Mouse (Mus musculus): ENCODE measurements around the gene Cyp39a1. TPM values are rescaled to one million over a fixed set of nuclear protein-coding genes. Genes with fewer than 3 reads are reported as not detected.

Cyp39a1 gene
- polyA plus RNA-seq, 1 experiment from 2014 or later = 26.1 TPM

- Histone ChIP-seq H3K27me3 (replicated peaks; ENCODE audit: insufficient read depth, low read length) (no peaks in the 10 kb centered on the region), H3K36me3 (ENCODE audit: insufficient read depth, low read length) (peaks cover 11% of the 10 kb centered on the region; the same call in 1 of the 2 replicates), H3K4me2 (replicated peaks; ENCODE audit: low read depth, low read length) (no peak overlapping the region), H3K4me3 (ENCODE audit: low read depth, low read length) (no peak overlapping the region), H3K27ac (ENCODE audit: low read length) (no peak overlapping the region), H3K9ac (replicated peaks; ENCODE audit: low read depth) (no peak overlapping the region), H3K4me1 (ENCODE audit: insufficient read depth, low read depth, low read length) (no peaks in the 10 kb centered on the region), H3K9me3 (ENCODE audit: low read length) (no peaks in the 10 kb centered on the region)
- TF ChIP-seq EP300 (IDR thresholded peaks at IDR 0.05) = no peak
- peak; percentile 64 for TF ChIP-seq CTCF (IDR thresholded peaks at IDR 0.05)
- 85% methylated on average over 10 of the region's 10 CpGs for WGBS
- DNase-seq (ENCODE audit: low spot score) (no peak), ATAC-seq (no peak)
These were observed 17.4 kb upstream of the Cyp39a1 start for GRCm38 (mm10) chr17:43649641-43650436.

- DNase-seq (ENCODE audit: low spot score) (no peak), ATAC-seq (no peak)
- Histone ChIP-seq H3K4me1 (ENCODE audit: insufficient read depth, low read depth, low read length) (no peaks in the 10 kb centered on the region), H3K4me2 (replicated peaks; ENCODE audit: low read depth, low read length) (no peak overlapping the region), H3K36me3 (ENCODE audit: insufficient read depth, low read length) (peaks cover 7% of the 10 kb centered on the region; the same call in 1 of the 2 replicates), H3K4me3 (ENCODE audit: low read depth, low read length) (no peak overlapping the region), H3K27ac (ENCODE audit: low read length) (no peak overlapping the region), H3K9me3 (ENCODE audit: low read length) (no peaks in the 10 kb centered on the region), H3K9ac (replicated peaks; ENCODE audit: low read depth) (no peak overlapping the region), H3K27me3 (replicated peaks; ENCODE audit: insufficient read depth, low read length) (no peaks in the 10 kb centered on the region)
- 73% methylated on average over 14 of the region's 14 CpGs for WGBS
- TF ChIP-seq CTCF (IDR thresholded peaks at IDR 0.05) (no peak; the same call in 1 of the 2 replicates), EP300 (IDR thresholded peaks at IDR 0.05) (no peak)
These were observed 15.7 kb upstream of the Cyp39a1 start for GRCm38 (mm10) chr17:43651314-43652046.

DNA sequence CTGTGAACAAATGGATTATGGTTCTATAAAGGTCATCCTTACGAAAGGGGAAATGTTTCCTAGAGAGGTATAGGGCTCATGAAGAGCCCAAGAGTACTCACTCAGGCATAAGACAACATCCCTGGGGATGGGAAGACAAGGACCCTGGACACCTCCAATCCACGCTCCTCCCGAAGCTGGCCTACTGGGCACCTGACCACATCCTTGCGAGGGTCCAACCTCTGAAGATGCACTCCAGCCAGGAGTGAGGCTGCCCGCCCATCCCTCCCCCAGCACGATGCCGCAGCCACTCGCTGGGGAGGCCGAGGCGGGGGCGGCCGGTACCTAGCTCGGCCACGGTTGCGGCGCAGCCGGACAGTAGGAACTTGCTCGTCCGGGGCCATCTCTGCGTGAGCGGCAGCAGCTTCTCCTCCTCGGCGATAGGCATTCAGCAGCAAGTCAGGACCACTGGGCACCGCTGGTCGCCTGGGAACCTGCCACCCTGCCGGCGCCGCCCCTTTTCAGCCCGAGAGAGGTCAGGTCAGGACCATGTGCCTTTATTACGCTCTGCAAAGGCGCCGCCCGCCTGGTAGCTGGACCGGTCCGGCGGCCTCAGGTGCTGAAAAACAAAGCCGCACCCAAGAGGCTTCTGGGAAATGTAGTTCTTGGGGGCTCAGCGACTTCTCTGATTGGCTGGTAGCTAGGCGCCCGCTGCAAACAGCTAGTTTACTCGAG lies 492 bp upstream of the Cyp39a1 start, which contains the start of gene Slc25a27:
Slc25a27 (minus strand) TSS at position 639 of the 714 bp plus-strand sequence.
- peak; percentile 98 for DNase-seq (ENCODE audit: low spot score)
- WGBS = 2% methylated on average over 40 of the region's 41 CpGs
- Histone ChIP-seq H3K4me2 (replicated peaks; ENCODE audit: low read depth, low read length) (peak within 1 kb of the TSS; percentile 97), H3K27me3 (replicated peaks; ENCODE audit: insufficient read depth, low read length) (no peaks in the 10 kb centered on the region), H3K36me3 (ENCODE audit: insufficient read depth, low read length) (no peaks in the 10 kb centered on the region), H3K4me1 (ENCODE audit: insufficient read depth, low read depth, low read length) (peaks cover 14% of the 10 kb centered on the region; the same call in 1 of the 2 replicates), H3K4me3 (ENCODE audit: low read depth, low read length) (peak within 1 kb of the TSS; percentile 73), H3K27ac (ENCODE audit: low read length) (peak within 1 kb of the TSS; percentile 47), H3K9ac (replicated peaks; ENCODE audit: low read depth) (peak within 1 kb of the TSS; percentile 57), H3K9me3 (ENCODE audit: low read length) (no peaks in the 10 kb centered on the region)
- ATAC-seq = peak; percentile 99
- TF ChIP-seq EP300 (IDR thresholded peaks at IDR 0.05) = no peak
- TF ChIP-seq CTCF (IDR thresholded peaks at IDR 0.05) = no peak

- no peak overlapping the region for H3K27ac ChIP-seq (ENCODE audit: low read length)
- TF ChIP-seq EP300 (IDR thresholded peaks at IDR 0.05) = no peak
- TF ChIP-seq CTCF (IDR thresholded peaks at IDR 0.05) = no peak
- WGBS = 49% methylated on average over 6 of the region's 6 CpGs
- DNase-seq (ENCODE audit: low spot score) (peak; percentile 48), ATAC-seq (no peak)
- peak overlapping the region; percentile 97; the same call in 1 of the 2 replicates for H3K4me2 ChIP-seq (replicated peaks; ENCODE audit: low read depth, low read length)
- no peaks in the 10 kb centered on the region for H3K27me3 ChIP-seq (replicated peaks; ENCODE audit: insufficient read depth, low read length)
- peaks cover 14% of the 10 kb centered on the region; the same call in 1 of the 2 replicates for H3K4me1 ChIP-seq (ENCODE audit: insufficient read depth, low read depth, low read length)
- no peaks in the 10 kb centered on the region for H3K9me3 ChIP-seq (ENCODE audit: low read length)
- H3K36me3 ChIP-seq (ENCODE audit: insufficient read depth, low read length) = no peaks in the 10 kb centered on the region
- H3K4me3 ChIP-seq (ENCODE audit: low read depth, low read length) = no peak overlapping the region
- H3K9ac ChIP-seq (replicated peaks; ENCODE audit: low read depth) = no peak overlapping the region
These were observed 2.0 kb downstream of the Cyp39a1 start for GRCm38 (mm10) chr17:43669145-43669695.

- no peak for ATAC-seq
- 45% methylated on average over 4 of the region's 4 CpGs for WGBS
- Histone ChIP-seq H3K27me3 (replicated peaks; ENCODE audit: insufficient read depth, low read length) (no peaks in the 10 kb centered on the region), H3K9me3 (ENCODE audit: low read length) (no peaks in the 10 kb centered on the region), H3K4me2 (replicated peaks; ENCODE audit: low read depth, low read length) (no peak overlapping the region), H3K36me3 (ENCODE audit: insufficient read depth, low read length) (no peaks in the 10 kb centered on the region), H3K9ac (replicated peaks; ENCODE audit: low read depth) (no peak overlapping the region), H3K4me3 (ENCODE audit: low read depth, low read length) (no peak overlapping the region), H3K27ac (ENCODE audit: low read length) (no peak overlapping the region), H3K4me1 (ENCODE audit: insufficient read depth, low read depth, low read length) (peaks cover 16% of the 10 kb centered on the region; the same call in 1 of the 2 replicates)
- TF ChIP-seq CTCF (IDR thresholded peaks at IDR 0.05) (no peak), EP300 (IDR thresholded peaks at IDR 0.05) (no peak)
- peak; percentile 42 for DNase-seq (ENCODE audit: low spot score)
These were observed 4.7 kb downstream of the Cyp39a1 start for GRCm38 (mm10) chr17:43671907-43672306.
